Mouse (Mus musculus) CH12.LX (cell line): ENCODE results near the gene Cited2. TPM values are rescaled to one million over a fixed set of nuclear protein-coding genes. Genes with fewer than 3 reads are reported as not detected.

Experiments used
- DNase-seq: peaks from one replicate; pipeline ENCODE4 v3.0.0-alpha.2; 2013; ENCODE audit errors: extremely low read depth
- H3K27ac ChIP-seq: 2 replicates; pipeline ENCODE4 v1.5.1; 2012; ENCODE audit warnings: low read depth, mild to moderate bottlenecking, control low read depth, moderate library complexity; ENCODE audit not compliant: insufficient read depth
- H3K27me3 ChIP-seq: replicated peaks from 2 replicates; pipeline ENCODE3; 2012; ENCODE audit warnings: inconsistent platforms
- H3K36me3 ChIP-seq, 2 experiments: replicated peaks in 1 of 2; 2 replicates each; pipeline versions ENCODE3 to v1.6.1; 2012; ENCODE audit warnings: inconsistent platforms in 1 of 2, low read length in 1 of 2, mild to moderate bottlenecking in 1 of 2, mixed read lengths in 1 of 2, moderate library complexity in 1 of 2; ENCODE audit not compliant: control insufficient read depth in 1 of 2, insufficient read depth in 1 of 2
- H3K4me1 ChIP-seq, 2 experiments: 2 replicates each; pipeline ENCODE4 v1.6.1; 2012; ENCODE audit warnings: inconsistent platforms in 1 of 2, moderate library complexity in 1 of 2; ENCODE audit not compliant: insufficient read depth in 2 of 2, control insufficient read depth in 1 of 2
- H3K4me2 ChIP-seq: 2 replicates; pipeline ENCODE4 v1.6.1; 2012; ENCODE audit warnings: low read depth, mild to moderate bottlenecking, control low read depth; ENCODE audit not compliant: poor library complexity, insufficient read depth, severe bottlenecking
- H3K4me3 ChIP-seq, 3 experiments: fragments of 150-350 bp in 1 of 3; sonication (generic) in 1 of 3; replicated peaks in 1 of 3; 2 replicates each; pipeline versions ENCODE3 to v1.5.1; 2011 to 2012; ENCODE audit warnings: low read depth in 2 of 3, low read length in 2 of 3, mild to moderate bottlenecking in 2 of 3, moderate library complexity in 2 of 3, control low read depth in 1 of 3, improper control_type of control experiment in 1 of 3, inconsistent platforms in 1 of 3, mixed read lengths in 1 of 3; ENCODE audit not compliant: poor library complexity in 1 of 3
- H3K79me2 ChIP-seq: replicated peaks from 2 replicates; pipeline ENCODE4 v1.6.1; 2012; ENCODE audit warnings: mild to moderate bottlenecking, moderate library complexity; ENCODE audit not compliant: control insufficient read depth, poor library complexity, insufficient read depth, severe bottlenecking; ENCODE audit errors: extremely low read depth
- H3K9ac ChIP-seq: 2 replicates; pipeline ENCODE4 v1.6.1; 2012; ENCODE audit warnings: low read depth, mild to moderate bottlenecking, control low read depth, moderate library complexity; ENCODE audit not compliant: insufficient read depth
- H3K9me3 ChIP-seq: replicated peaks from 2 replicates; pipeline ENCODE3; 2012; ENCODE audit warnings: low read length, inconsistent platforms, mixed read lengths
- CHD2 ChIP-seq: IDR thresholded peaks from 2 replicates; pipeline ENCODE4 v1.6.1; 2011; ENCODE audit warnings: low read length, improper control_type of control experiment
- E2F4 ChIP-seq: IDR thresholded peaks from 2 replicates; pipeline ENCODE4 v1.6.1; 2011; ENCODE audit warnings: low read depth, low read length, improper control_type of control experiment; ENCODE audit not compliant: insufficient replicate concordance
- EP300 ChIP-seq: IDR thresholded peaks from 2 replicates; pipeline ENCODE4 v1.6.1; 2011; ENCODE audit warnings: low read length, improper control_type of control experiment
- ETS1 ChIP-seq: conservative IDR thresholded peaks from 2 replicates; pipeline ENCODE4 v1.6.1; 2012; ENCODE audit warnings: low read depth, mild to moderate bottlenecking, inconsistent platforms, low read length, improper control_type of control experiment, moderate library complexity
- IRF4 ChIP-seq: IDR thresholded peaks from 2 replicates; pipeline ENCODE4 v1.6.1; 2014; ENCODE audit warnings: low read depth, mild to moderate bottlenecking, inconsistent platforms, low read length, improper control_type of control experiment
- JUN ChIP-seq: IDR thresholded peaks from 2 replicates; pipeline ENCODE4 v1.6.1; 2011; ENCODE audit warnings: low read depth, mild to moderate bottlenecking, low read length, improper control_type of control experiment, moderate library complexity; ENCODE audit not compliant: insufficient read depth
- JUND ChIP-seq: conservative IDR thresholded peaks from 2 replicates; pipeline ENCODE4 v1.6.1; 2011; ENCODE audit warnings: low read depth, low read length, improper control_type of control experiment
- KAT2A ChIP-seq: IDR thresholded peaks from 2 replicates; pipeline ENCODE4 v1.6.1; 2012; ENCODE audit warnings: low read length, improper control_type of control experiment, inconsistent platforms; ENCODE audit not compliant: insufficient replicate concordance
- MEF2A ChIP-seq: IDR thresholded peaks from 2 replicates; pipeline ENCODE4 v1.6.1; 2014; ENCODE audit warnings: low read depth, mild to moderate bottlenecking, inconsistent platforms, low read length, improper control_type of control experiment, borderline replicate concordance
- MYC ChIP-seq: IDR thresholded peaks from 2 replicates; pipeline ENCODE4 v1.6.1; 2011; ENCODE audit warnings: low read depth, mild to moderate bottlenecking, improper control_type of control experiment, low read length
- NELFE ChIP-seq: IDR thresholded peaks from 2 replicates; pipeline ENCODE4 v1.6.1; 2011; ENCODE audit warnings: low read depth, low read length, improper control_type of control experiment
- POLR2AphosphoS2 ChIP-seq: IDR thresholded peaks from 2 replicates; pipeline ENCODE4 v1.6.1; 2011; ENCODE audit warnings: low read depth, low read length, improper control_type of control experiment
- RCOR1 ChIP-seq: conservative IDR thresholded peaks from 2 replicates; pipeline ENCODE4 v1.6.1; 2012; ENCODE audit warnings: low read depth, mild to moderate bottlenecking, inconsistent platforms, low read length, improper control_type of control experiment
- TCF12 ChIP-seq: IDR thresholded peaks from 2 replicates; pipeline ENCODE4 v1.6.1; 2014; ENCODE audit warnings: low read depth, mild to moderate bottlenecking, inconsistent platforms, low read length, improper control_type of control experiment
- UBTF ChIP-seq: IDR thresholded peaks from 2 replicates; pipeline ENCODE4 v1.6.1; 2012; ENCODE audit warnings: low read depth, mild to moderate bottlenecking, inconsistent platforms, low read length, improper control_type of control experiment, moderate library complexity
- USF1 ChIP-seq: IDR thresholded peaks from 2 replicates; pipeline ENCODE4 v1.6.1; 2014; ENCODE audit warnings: low read depth, mild to moderate bottlenecking, inconsistent platforms, low read length, improper control_type of control experiment
- USF2 ChIP-seq: conservative IDR thresholded peaks from 2 replicates; pipeline ENCODE4 v1.6.1; 2011; ENCODE audit warnings: low read depth, low read length, improper control_type of control experiment
- dilution Hi-C: fragments of 300-500 bp; cut with MboI; formaldehyde crosslinking; loops from 2 replicates; pipeline ENCODE4 v1.14.3; 2020; ENCODE audit warnings: low sequenced_read_pairs; ENCODE audit not compliant: extremely low pct_unique_long_range_greater_than_20kb, extremely low pct_ligation_motif_present
- in situ Hi-C: fragments of 300-500 bp; cut with MboI; formaldehyde crosslinking; loops from 3 replicates; pipeline ENCODE4 v1.14.3; 2019; ENCODE audit warnings: low sequenced_read_pairs, low pct_ligation_motif_present, low pct_unique_long_range_greater_than_20kb, mixed read lengths
- polyA plus RNA-seq: library from polyadenylated mRNA; unstranded; fragments of >175 nt; gene quantifications from 2 replicates; pipeline ENCODE4 v1.2.1, GENCODE M21; 2012; ENCODE audit warnings: low read depth; ENCODE audit not compliant: insufficient read length
- total RNA-seq, 2 experiments: library from RNA; depleted of rRNA; stranded (reverse); fragments of 300-350 nt in 1 of 2; fragments of >200 nt in 1 of 2; gene quantifications; 2 replicates each; pipeline ENCODE4 v1.2.3; 2012 to 2014

Cited2 gene
- total and polyA plus RNA-seq, 3 experiments: 22.6 to 149 (median 28.6) TPM

GRCm38 (mm10) chr10:17674454-17674853 is 48.6 kb upstream of the Cited2 start:
- dilution Hi-C loops (no loop called here), in situ Hi-C loops (no loop called here)

GRCm38 (mm10) chr10:17674869-17675268 is 48.1 kb upstream of the Cited2 start:
- H3K36me3 ChIP-seq: no peaks in the 10 kb centered on the region
- peaks cover 4 to 38% of the 10 kb centered on the region in 2 experiments; a peak in 3 of 4 replicates for H3K4me1 ChIP-seq
- H3K9me3 ChIP-seq: no peaks in the 10 kb centered on the region
- in situ Hi-C loops: no loop called here
- TF ChIP-seq E2F4 (no peak), NELFE (no peak)
- no peaks in the 10 kb centered on the region for H3K79me2 ChIP-seq
- no peak overlapping the region for H3K27ac ChIP-seq
- no peak overlapping the region for H3K4me2 ChIP-seq
- no peaks in the 10 kb centered on the region for H3K27me3 ChIP-seq
- H3K4me3 ChIP-seq: no peak overlapping the region
- no peak for DNase-seq
- H3K9ac ChIP-seq: no peak overlapping the region
- dilution Hi-C loops: no loop called here

More at GRCm38 (mm10) chr10:17674454-17674853, 48.6 kb upstream of the Cited2 start:
- Histone ChIP-seq H3K27ac (no peak overlapping the region), H3K79me2 (no peaks in the 10 kb centered on the region), H3K9me3 (no peaks in the 10 kb centered on the region), H3K4me1 (peaks cover 4 to 42% of the 10 kb centered on the region in 2 experiments; a peak in 3 of 4 replicates), H3K9ac (no peak overlapping the region), H3K27me3 (no peaks in the 10 kb centered on the region), H3K4me2 (no peak overlapping the region), H3K36me3 (no peaks in the 10 kb centered on the region), H3K4me3 (no peak overlapping the region)
- no peak for DNase-seq
- no peak for TF ChIP-seq USF1
- TF ChIP-seq IRF4: no peak
- TF ChIP-seq, all 38 proteins: peak for 0

- H3K36me3 ChIP-seq: no peaks in the 10 kb centered on the region
- H3K4me1 ChIP-seq: peaks cover 4 to 35% of the 10 kb centered on the region in 2 experiments; a peak in 3 of 4 replicates
- TF ChIP-seq CHD2 (peak; percentile 50; the same call in 1 of the 2 replicates), KAT2A (no peak), EP300 (peak; percentile 95), ETS1 (peak; percentile 60), MEF2A (peak; percentile 93), IRF4 (peak; percentile 93), MYC (0 out of 2 replicates have a peak, but pooled peaks have one; percentile 26), JUND (peak; percentile 63), POLR2AphosphoS2 (no peak), RCOR1 (0 out of 2 replicates have a peak, but pooled peaks have one; percentile 57), UBTF (no peak), USF2 (no peak), TCF12 (peak; percentile 43; the same call in 1 of the 2 replicates), JUN (peak; percentile 82)
- no peak overlapping the region for H3K4me3 ChIP-seq
- no peak overlapping the region for H3K27ac ChIP-seq
- H3K79me2 ChIP-seq: no peaks in the 10 kb centered on the region
- in situ Hi-C loops (no loop called here), dilution Hi-C loops (no loop called here)
- H3K4me2 ChIP-seq: peak overlapping the region; percentile 79
- H3K9ac ChIP-seq: peak overlapping the region; percentile 58
- no peaks in the 10 kb centered on the region for H3K9me3 ChIP-seq
- H3K27me3 ChIP-seq: no peaks in the 10 kb centered on the region
- DNase-seq: no peak
These were observed 46.6 kb upstream of the Cited2 start for GRCm38 (mm10) chr10:17676464-17676863.
